Mouse (Mus musculus) small intestine, adult 2 months (tissue): ENCODE measurements around the gene Tubal3.

ENCODE experiments used
- CTCF ChIP-seq: fragments of 200-500 bp; IDR thresholded peaks from 2 replicates; pipeline ENCODE4 v1.5.1; 2012; ENCODE audit warnings: low read depth, mild to moderate bottlenecking, control low read depth, inconsistent platforms, low read length, moderate library complexity, mixed read lengths; ENCODE audit not compliant: insufficient replicate concordance, insufficient read length; ENCODE audit errors: extremely low read depth
- POLR2A ChIP-seq: fragments of 200-500 bp; IDR thresholded peaks from 2 replicates; pipeline ENCODE4 v1.6.1; 2012; ENCODE audit warnings: low read depth, mild to moderate bottlenecking, control low read depth, inconsistent platforms, low read length, moderate library complexity

DNA sequence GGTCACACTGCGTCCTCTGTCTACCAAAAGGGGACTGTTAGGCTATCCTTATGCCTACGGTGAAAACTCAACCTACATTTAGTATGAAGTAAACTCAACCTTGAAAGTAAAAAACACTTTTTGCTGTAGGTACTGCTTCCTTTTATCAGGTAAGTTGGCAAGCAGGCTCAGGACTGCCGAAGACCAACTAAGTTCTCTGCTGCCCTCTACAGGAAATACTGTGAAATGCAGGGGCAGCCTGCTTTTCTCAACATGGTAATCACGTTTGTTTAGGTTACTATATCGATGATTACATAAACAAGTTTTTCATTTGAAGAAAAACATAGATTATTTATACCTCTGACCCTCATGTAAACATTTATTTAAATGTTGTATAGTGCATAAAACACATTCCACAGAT lies 21.2 kb upstream of the Tubal3 start:
- TF ChIP-seq CTCF (peak; percentile 64; the same call in 1 of the 2 replicates), POLR2A (no peak)
